Mouse (Mus musculus) MEL (cell line): ENCODE measurements around the gene Kctd5. TPM values are rescaled to one million over a fixed set of nuclear protein-coding genes. Genes with fewer than 3 reads are reported as not detected.

Experiments
- DNase-seq: peaks from one replicate; pipeline ENCODE4 v3.0.0; 2011; ENCODE audit warnings: low read depth, low spot score
- H3K27ac ChIP-seq: 2 replicates; pipeline ENCODE4 v1.5.1; 2012; ENCODE audit warnings: low read depth, mild to moderate bottlenecking, control low read depth, low read length, moderate library complexity; ENCODE audit not compliant: control insufficient read depth
- H3K27me3 ChIP-seq, 2 experiments: fragments of 150-350 bp in 1 of 2; sonication (generic) in 1 of 2; 2 replicates each; pipeline ENCODE4 v1.6.1; 2012; ENCODE audit warnings: low read length in 2 of 2, mild to moderate bottlenecking in 2 of 2, improper control_type of control experiment in 1 of 2, moderate library complexity in 1 of 2; ENCODE audit not compliant: insufficient read depth in 2 of 2, control insufficient read depth in 1 of 2
- H3K36me3 ChIP-seq, 2 experiments: 2 replicates each; pipeline ENCODE4 v1.6.1; 2012 to 2014; ENCODE audit warnings: low read length in 2 of 2, improper control_type of control experiment in 1 of 2, inconsistent platforms in 1 of 2, mild to moderate bottlenecking in 1 of 2; ENCODE audit not compliant: insufficient read depth in 2 of 2, control insufficient read depth in 1 of 2
- H3K4me1 ChIP-seq, 2 experiments: fragments of 150-350 bp in 1 of 2; sonication (generic) in 1 of 2; 2 replicates each; pipeline ENCODE4 v1.6.1; 2012; ENCODE audit warnings: low read length in 2 of 2, improper control_type of control experiment in 1 of 2, mild to moderate bottlenecking in 1 of 2; ENCODE audit not compliant: insufficient read depth in 2 of 2, control insufficient read depth in 1 of 2
- H3K4me3 ChIP-seq, 2 experiments: fragments of 150-350 bp in 1 of 2; sonication (generic) in 1 of 2; 2 replicates each; pipeline ENCODE4 v1.5.1; 2012; ENCODE audit warnings: low read depth in 2 of 2, low read length in 2 of 2, mild to moderate bottlenecking in 2 of 2, moderate library complexity in 2 of 2, control low read depth in 1 of 2, improper control_type of control experiment in 1 of 2; ENCODE audit not compliant: control insufficient read depth in 1 of 2, insufficient read depth in 1 of 2
- H3K79me2 ChIP-seq: 2 replicates; pipeline ENCODE4 v1.6.1; 2012; ENCODE audit warnings: mild to moderate bottlenecking, low read length, moderate library complexity; ENCODE audit not compliant: control insufficient read depth, poor library complexity, insufficient read depth
- H3K9ac ChIP-seq: 2 replicates; pipeline ENCODE4 v1.6.1; 2012; ENCODE audit warnings: low read depth, mild to moderate bottlenecking, control low read depth, low read length, moderate library complexity; ENCODE audit not compliant: control insufficient read depth, poor library complexity, severe bottlenecking
- H3K9me3 ChIP-seq: fragments of 150-350 bp; sonication (generic); replicated peaks from 2 replicates; pipeline ENCODE4 v1.6.1; 2012; ENCODE audit warnings: mild to moderate bottlenecking, low read length, improper control_type of control experiment, moderate library complexity; ENCODE audit not compliant: insufficient read depth
- CHD2 ChIP-seq: IDR thresholded peaks from 2 replicates; pipeline ENCODE4 v1.6.1; 2011; ENCODE audit warnings: low read length, improper control_type of control experiment
- E2F4 ChIP-seq: IDR thresholded peaks from 2 replicates; pipeline ENCODE4 v1.6.1; 2011; ENCODE audit warnings: low read depth, low read length, improper control_type of control experiment, borderline replicate concordance
- EP300 ChIP-seq, 2 experiments: IDR thresholded peaks; 2 replicates each; pipeline ENCODE4 v1.6.1; 2011; ENCODE audit warnings: improper control_type of control experiment in 2 of 2, low read length in 2 of 2, low read depth in 1 of 2, mild to moderate bottlenecking in 1 of 2
- JUND ChIP-seq: IDR thresholded peaks from 2 replicates; pipeline ENCODE4 v1.6.1; 2011; ENCODE audit warnings: low read depth, mild to moderate bottlenecking, improper control_type of control experiment, low read length
- MEF2A ChIP-seq: IDR thresholded peaks from 2 replicates; pipeline ENCODE4 v1.6.1; 2014; ENCODE audit warnings: low read depth, mild to moderate bottlenecking, inconsistent platforms, low read length, improper control_type of control experiment; ENCODE audit not compliant: poor library complexity, insufficient replicate concordance, severe bottlenecking; ENCODE audit errors: extremely low read depth
- MXI1 ChIP-seq: IDR thresholded peaks from 2 replicates; pipeline ENCODE4 v1.6.1; 2011; ENCODE audit warnings: mild to moderate bottlenecking, low read depth, low read length, improper control_type of control experiment
- MYC ChIP-seq: IDR thresholded peaks from 2 replicates; pipeline ENCODE4 v1.6.1; 2011; ENCODE audit warnings: low read depth, mild to moderate bottlenecking, low read length, improper control_type of control experiment, moderate library complexity
- NELFE ChIP-seq: IDR thresholded peaks from 2 replicates; pipeline ENCODE4 v1.6.1; 2011; ENCODE audit warnings: low read depth, low read length, improper control_type of control experiment
- POLR2AphosphoS2 ChIP-seq: IDR thresholded peaks from 2 replicates; pipeline ENCODE4 v1.6.1; 2011; ENCODE audit warnings: low read length, improper control_type of control experiment
- POLR2AphosphoS5 ChIP-seq: IDR thresholded peaks from 2 replicates; pipeline ENCODE4 v1.6.1; 2012; ENCODE audit warnings: low read depth, borderline replicate concordance, mild to moderate bottlenecking, inconsistent platforms, low read length, moderate library complexity, mixed read lengths
- RCOR1 ChIP-seq: IDR thresholded peaks from 2 replicates; pipeline ENCODE4 v1.6.1; 2012; ENCODE audit warnings: low read depth, mild to moderate bottlenecking, inconsistent platforms, low read length, improper control_type of control experiment
- SIN3A ChIP-seq: IDR thresholded peaks from 2 replicates; pipeline ENCODE4 v1.6.1; 2012; ENCODE audit warnings: low read length, improper control_type of control experiment, inconsistent platforms
- SMC3 ChIP-seq: IDR thresholded peaks from 2 replicates; pipeline ENCODE4 v1.6.1; 2011; ENCODE audit warnings: low read depth, low read length, improper control_type of control experiment
- TCF12 ChIP-seq: IDR thresholded peaks from 2 replicates; pipeline ENCODE4 v1.6.1; 2014; ENCODE audit warnings: low read depth, mild to moderate bottlenecking, inconsistent platforms, low read length, improper control_type of control experiment, moderate library complexity
- USF1 ChIP-seq: IDR thresholded peaks from 2 replicates; pipeline ENCODE4 v1.6.1; 2014; ENCODE audit warnings: low read depth, mild to moderate bottlenecking, inconsistent platforms, low read length, improper control_type of control experiment, moderate library complexity
- ZC3H11A ChIP-seq: IDR thresholded peaks from 2 replicates; pipeline ENCODE4 v1.6.1; 2012; ENCODE audit warnings: low read depth, mild to moderate bottlenecking, inconsistent platforms, low read length, improper control_type of control experiment
- ZKSCAN1 ChIP-seq: IDR thresholded peaks from 2 replicates; pipeline ENCODE4 v1.6.1; 2012; ENCODE audit warnings: low read depth, mild to moderate bottlenecking, inconsistent platforms, low read length, improper control_type of control experiment, moderate library complexity
- polyA plus RNA-seq, 2 experiments: library from polyadenylated mRNA; stranded (reverse) in 1 of 2; unstranded in 1 of 2; fragments of >175 nt in 1 of 2; fragments of >200 nt in 1 of 2; gene quantifications; 2 replicates each; pipeline versions ENCODE4 v1.2.1 to v1.2.4; 2012; ENCODE audit warnings: low replicate concordance in 2 of 2, low read depth in 1 of 2; ENCODE audit not compliant: insufficient read length in 2 of 2, insufficient read depth in 1 of 2, missing spikeins in 1 of 2
- total RNA-seq: library from RNA; depleted of rRNA; stranded (reverse); fragments of 300-350 nt; gene quantifications from 2 replicates; pipeline ENCODE4 v1.2.3, GENCODE M21; 2012

The Kctd5 gene
- total and polyA plus RNA-seq, 3 experiments: 20.2 to 33.2 TPM; not detected in 1

- TF ChIP-seq CHD2 (no peak), TCF12 (no peak), E2F4 (no peak), SIN3A (no peak), MYC (no peak), SMC3 (no peak), ZKSCAN1 (no peak), RCOR1 (no peak), POLR2AphosphoS5 (no peak)
- TF ChIP-seq, all 39 proteins: peak for 0
- Histone ChIP-seq H3K4me3 (no peak overlapping the region), H3K27ac (no peak overlapping the region), H3K9me3 (no peaks in the 10 kb centered on the region), H3K9ac (no peak overlapping the region), H3K4me1 (peaks cover 2 to 4% of the 10 kb centered on the region in 2 experiments; a peak in 2 of 4 replicates), H3K79me2 (peaks cover 15% of the 10 kb centered on the region), H3K36me3 (peaks cover 0 to 8% of the 10 kb centered on the region in 2 experiments; a peak in 3 of 4 replicates), H3K27me3 (no peaks in the 10 kb centered on the region)
- no peak for DNase-seq
These were observed 3.8 kb downstream of the Kctd5 start for GRCm38 (mm10) chr17:24069531-24069930.

GRCm38 (mm10) chr17:24068271-24068670, 5.0 kb downstream of the Kctd5 start:
- Histone ChIP-seq H3K9me3 (no peaks in the 10 kb centered on the region), H3K36me3 (peaks cover 0 to 8% of the 10 kb centered on the region in 2 experiments; a peak in 3 of 4 replicates), H3K9ac (no peak overlapping the region), H3K27ac (no peak overlapping the region), H3K79me2 (peaks cover 15% of the 10 kb centered on the region), H3K4me3 (no peak overlapping the region), H3K27me3 (no peaks in the 10 kb centered on the region), H3K4me1 (peaks cover 2 to 4% of the 10 kb centered on the region in 2 experiments; a peak in 2 of 4 replicates)
- DNase-seq: no peak
- TF ChIP-seq RCOR1: no peak
- no peak for TF ChIP-seq MXI1
- TF ChIP-seq MYC: no peak
- TF ChIP-seq NELFE: no peak
- TF ChIP-seq JUND: no peak
- TF ChIP-seq MEF2A: no peak
- TF ChIP-seq POLR2AphosphoS2: no peak

GRCm38 (mm10) chr17:24062459-24063155, 10.7 kb downstream of the Kctd5 start:
- Histone ChIP-seq H3K9me3 (no peaks in the 10 kb centered on the region), H3K27ac (no peak overlapping the region), H3K4me3 (no peak overlapping the region), H3K27me3 (no peaks in the 10 kb centered on the region), H3K4me1 (no peaks in the 10 kb centered on the region), H3K9ac (no peak overlapping the region)
- DNase-seq: no peak
- TF ChIP-seq USF1 (no peak), TCF12 (no peak), EP300 (IDR thresholded peaks at IDR 0.05; ENCODE audit: low read depth in 1 of 2, low read length in 2 of 2) (no peak), ZC3H11A (no peak)
- TF ChIP-seq, all 39 proteins: peak for 0
- Histone ChIP-seq H3K36me3 (no peaks in the 10 kb centered on the region; a peak in 1 of 4 replicates), H3K79me2 (no peaks in the 10 kb centered on the region)
